In the genomic region with DNA sequence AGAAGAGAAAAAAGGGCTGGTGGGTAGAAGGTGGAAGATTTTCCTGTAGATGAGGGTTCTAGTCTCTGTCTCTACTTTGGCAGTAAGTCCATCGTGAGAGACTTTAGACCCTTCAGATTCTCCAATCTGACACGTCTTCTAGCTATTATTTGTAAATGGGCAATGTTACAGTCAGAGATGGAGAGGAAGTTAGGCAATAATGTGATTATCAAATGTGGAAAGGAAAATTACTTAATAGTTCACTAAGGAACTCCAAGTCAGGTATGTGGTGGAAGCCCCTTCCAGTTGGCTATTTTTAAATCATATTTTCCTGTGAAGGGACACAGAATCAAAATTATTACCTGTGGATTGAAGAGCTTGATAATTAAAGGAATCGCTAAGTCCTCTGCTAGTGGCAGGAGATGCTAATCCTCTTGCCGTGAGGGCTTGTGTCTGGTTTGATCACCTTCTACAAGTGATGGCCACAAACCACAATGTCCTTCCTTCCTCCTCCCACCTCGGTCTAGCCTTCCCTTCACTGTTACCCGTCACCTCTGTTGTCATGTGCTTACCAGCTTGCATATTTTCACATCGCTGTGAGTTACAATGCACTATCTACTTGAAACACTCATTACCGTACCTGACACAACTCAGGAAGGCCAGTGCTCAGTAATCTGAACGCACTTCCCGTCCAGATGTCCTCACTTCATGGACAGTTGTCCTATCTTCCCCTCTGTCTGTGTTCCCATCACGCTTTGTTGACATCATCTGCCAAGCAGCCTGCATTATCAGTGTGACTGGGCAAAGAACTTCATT, we compare ENCODE assay signal across 22 mouse cellular contexts. TPM values are rescaled to one million over a fixed set of nuclear protein-coding genes. Genes with fewer than 3 reads are reported as not detected.
DNase-seq lines count a peak whose midpoint lies in the region; ATAC-seq and TF ChIP-seq lines count a peak whose summit lies in the region.
"Had no signal": no experiment of that assay in that cellular context is flagged by ENCODE, and none has a peak within 500 bp of the region (broad histone marks: within the 10 kb centered on the region; RNA-seq: fewer than 3 reads in every experiment).

No protein-coding gene starts in this region.

- H3K27me3 ChIP-seq in lung, postnatal 0 days (replicated peaks; ENCODE audit: insufficient read depth, low read length), result no peaks in the 10 kb centered on the region
- no peaks in the 10 kb centered on the region for H3K27me3 ChIP-seq in megakaryocyte, embryonic 14.5 days (replicated peaks)
- H3K27me3 ChIP-seq in kidney, embryonic 16.5 days (ENCODE audit: insufficient read depth, low read length), result no peaks in the 10 kb centered on the region
- H3K27me3 ChIP-seq: embryonic facial prominence, embryonic 12.5 days; heart, embryonic 13.5 days; neural tube, embryonic 15.5 days; stomach, embryonic 15.5 days had no signal

- no peaks in the 10 kb centered on the region for H3K4me1 ChIP-seq in lung, postnatal 0 days (ENCODE audit: insufficient read depth, low read depth, low read length)
- peaks cover 41% of the 10 kb centered on the region for H3K4me1 ChIP-seq in megakaryocyte, embryonic 14.5 days
- no peaks in the 10 kb centered on the region for H3K4me1 ChIP-seq in kidney, embryonic 16.5 days (ENCODE audit: insufficient read depth, low read length)
- H3K4me1 ChIP-seq: embryonic facial prominence, embryonic 12.5 days; neural tube, embryonic 15.5 days; stomach, embryonic 15.5 days had no signal

- no peaks in the 10 kb centered on the region for H3K36me3 ChIP-seq in lung, postnatal 0 days (ENCODE audit: insufficient read depth, low read length)
- H3K36me3 ChIP-seq in megakaryocyte, embryonic 14.5 days (replicated peaks; ENCODE audit: low read length), result no peaks in the 10 kb centered on the region
- no peaks in the 10 kb centered on the region for H3K36me3 ChIP-seq in kidney, embryonic 16.5 days (ENCODE audit: insufficient read depth, low read length)
- H3K36me3 ChIP-seq: embryonic facial prominence, embryonic 12.5 days; heart, embryonic 13.5 days; hindbrain, embryonic 10.5 days; neural tube, embryonic 15.5 days; stomach, embryonic 15.5 days had no signal

- H3K9ac ChIP-seq in lung, postnatal 0 days (replicated peaks; ENCODE audit: low read depth), result no peak overlapping the region
- no peak overlapping the region for H3K9ac ChIP-seq in kidney, embryonic 16.5 days (replicated peaks; ENCODE audit: low read length)
- H3K9ac ChIP-seq: embryonic facial prominence, embryonic 12.5 days; heart, embryonic 13.5 days; neural tube, embryonic 15.5 days; stomach, embryonic 15.5 days had no signal

- peak; percentile 23 for ATAC-seq in lung, postnatal 0 days
- no peak for ATAC-seq in kidney, embryonic 16.5 days (ENCODE audit: low FRiP score, low TSS enrichment)

- no peaks in the 10 kb centered on the region for H3K9me3 ChIP-seq in lung, postnatal 0 days (ENCODE audit: low read length)
- H3K9me3 ChIP-seq in megakaryocyte, embryonic 14.5 days, result no peaks in the 10 kb centered on the region
- H3K9me3 ChIP-seq in kidney, embryonic 16.5 days (ENCODE audit: low read length), result no peaks in the 10 kb centered on the region
- H3K9me3 ChIP-seq: embryonic facial prominence, embryonic 12.5 days; heart, embryonic 13.5 days; hindbrain, embryonic 10.5 days; neural tube, embryonic 15.5 days; stomach, embryonic 15.5 days had no signal

- H3K4me2 ChIP-seq in lung, postnatal 0 days (replicated peaks; ENCODE audit: low read depth, low read length), result no peak overlapping the region
- no peak overlapping the region for H3K4me2 ChIP-seq in kidney, embryonic 16.5 days (replicated peaks; ENCODE audit: low read depth, low read length)
- H3K4me2 ChIP-seq: embryonic facial prominence, embryonic 12.5 days; heart, embryonic 13.5 days; neural tube, embryonic 15.5 days; stomach, embryonic 15.5 days had no signal

- TF ChIP-seq EP300 in lung, postnatal 0 days (IDR thresholded peaks at IDR 0.05), result no peak

- H3K4me3 ChIP-seq in lung, postnatal 0 days (ENCODE audit: low read depth, low read length), result no peak overlapping the region
- H3K4me3 ChIP-seq in megakaryocyte, embryonic 14.5 days (replicated peaks), result peak overlapping the region; percentile 83
- no peak overlapping the region for H3K4me3 ChIP-seq in kidney, embryonic 16.5 days (ENCODE audit: low read length)
- H3K4me3 ChIP-seq: embryonic facial prominence, embryonic 12.5 days; heart, embryonic 13.5 days; hindbrain, embryonic 10.5 days; neural tube, embryonic 15.5 days; stomach, embryonic 15.5 days had no signal

- TF ChIP-seq CTCF in lung, postnatal 0 days (IDR thresholded peaks at IDR 0.05), result no peak

- peak; percentile 10 for DNase-seq in lung, postnatal 0 days (ENCODE audit: low spot score)
- no peak for DNase-seq in lung, postnatal 10 days
- peak; percentile 77 for DNase-seq in induced T-regulatory cell, adult 2 months (ENCODE audit: low read depth)
- DNase-seq in thymus, postnatal 4 days, result no peak
- no peak for DNase-seq in layer of hippocampus, postnatal 36 days
- no peak for DNase-seq in urinary bladder, postnatal 10 days (ENCODE audit: low spot score)
- DNase-seq: cerebellum, postnatal 36 days; gastrocnemius, postnatal 36 days; lung, adult 2 months; right cerebral cortex, adult 18-20 months had no signal

- H3K27ac ChIP-seq in lung, postnatal 0 days (ENCODE audit: low read length), result no peak overlapping the region
- no peak overlapping the region for H3K27ac ChIP-seq in kidney, embryonic 16.5 days (ENCODE audit: low read length)
- H3K27ac ChIP-seq: embryonic facial prominence, embryonic 12.5 days; heart, embryonic 13.5 days; hindbrain, embryonic 10.5 days; kidney, postnatal 0 days; neural tube, embryonic 15.5 days; stomach, embryonic 15.5 days had no signal

- 61% methylated on average over 11 of the region's 11 CpGs for WGBS in lung, postnatal 0 days
- 86% methylated on average over 11 of the region's 11 CpGs for WGBS in kidney, embryonic 16.5 days

RNA-seq across cellular contexts. Expression of gene Acod1, which starts 1.7 kb away (rescaled TPM):
- 0.11 and 0.43 TPM in 2 replicates for polyA plus RNA-seq in lung, postnatal 0 days (2015; fragmentation: Nextera tagmentation; extraction: Ambion mirVana)
- 0.13 TPM in 1 of 2 replicates, not detected in the other for polyA plus RNA-seq in megakaryocyte, embryonic 14.5 days (2012; ENCODE audit: insufficient read depth, low replicate concordance)
- not detected for total RNA-seq in layer of hippocampus, postnatal 36 days (2021)
- polyA plus RNA-seq in kidney, embryonic 16.5 days (2015; fragmentation: Nextera tagmentation; extraction: Ambion mirVana), result not detected in 2 replicates
- total RNA-seq: adrenal gland, postnatal 4 days; gastrocnemius, postnatal 36 days; layer of hippocampus, postnatal 10 days; left cerebral cortex, postnatal 36 days had no signal
- polyA plus RNA-seq: embryonic facial prominence, embryonic 12.5 days; heart, embryonic 13.5 days; hindbrain, embryonic 10.5 days; intestine, embryonic 14.5 days; kidney, postnatal 0 days; neural tube, embryonic 15.5 days had no signal

RNA-seq across cellular contexts. Expression of gene Cln5, which starts 21.5 kb away (rescaled TPM):
- 37.7 and 41.9 TPM in 2 replicates for polyA plus RNA-seq in lung, postnatal 0 days (2015; fragmentation: Nextera tagmentation; extraction: Ambion mirVana)
- 1.8 and 3.6 TPM in 2 replicates for polyA plus RNA-seq in megakaryocyte, embryonic 14.5 days (2012; ENCODE audit: insufficient read depth, low replicate concordance)
- 10 to 100 TPM in 1 of 2 experiments, 1 to 10 TPM in 1; 9.6 to 10.6 TPM for total RNA-seq in layer of hippocampus, postnatal 36 days (2021)
- 36.7 and 38.1 TPM in 2 replicates for polyA plus RNA-seq in kidney, embryonic 16.5 days (2015; fragmentation: Nextera tagmentation; extraction: Ambion mirVana)

RNA-seq across cellular contexts. Expression of gene Fbxl3, which starts 50.9 kb away (rescaled TPM):
- polyA plus RNA-seq in lung, postnatal 0 days (2015; fragmentation: Nextera tagmentation; extraction: Ambion mirVana), result 31.6 and 35.4 TPM in 2 replicates
- polyA plus RNA-seq in megakaryocyte, embryonic 14.5 days (2012; ENCODE audit: insufficient read depth, low replicate concordance), result 2.0 and 5.1 TPM in 2 replicates
- total RNA-seq in layer of hippocampus, postnatal 36 days (2021), result 100 to 1,000 TPM in 1 of 2 experiments, 10 to 100 TPM in 1; 96.2 to 100 TPM
- polyA plus RNA-seq in kidney, embryonic 16.5 days (2015; fragmentation: Nextera tagmentation; extraction: Ambion mirVana), result 22.0 and 23.5 TPM in 2 replicates

Comparison
In these comparisons a context has a peak if more than half of its experiments do, and no peak if none do; other contexts are left out.
1. DNase-seq: peak in lung, postnatal 0 days (single experiment) and induced T-regulatory cell, adult 2 months (single experiment); none in lung, postnatal 10 days (single experiment), thymus, postnatal 4 days (single experiment), layer of hippocampus, postnatal 36 days (0 of 2) and urinary bladder, postnatal 10 days (single experiment).